Mouse (Mus musculus): ENCODE measurements around the gene Fbxw13.
"Not testable (repeated sequence)": the region's sequence is repeated elsewhere in the genome, so short reads cannot be mapped to it uniquely, and the experiment has no call there.

The Fbxw13 gene

DNA sequence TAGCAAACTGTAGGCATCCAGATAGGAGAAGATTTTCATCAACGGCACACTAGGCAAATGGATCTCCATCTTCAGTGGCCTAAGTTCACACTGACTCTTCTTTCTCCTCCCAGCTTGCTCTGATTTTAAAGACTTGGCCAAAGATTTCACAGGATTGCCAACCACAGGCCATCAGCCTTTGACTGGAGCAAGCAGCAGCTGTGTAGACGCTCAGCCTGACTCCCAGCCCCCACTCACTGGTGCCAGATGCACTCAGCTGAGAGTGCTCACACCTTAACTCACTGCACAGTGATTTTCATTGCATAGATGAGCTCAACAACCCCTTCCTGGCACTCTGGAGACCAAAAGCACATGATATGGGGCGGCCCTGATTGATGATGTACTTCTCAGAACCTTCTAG lies at the start of gene Fbxw13:
TSS of gene Fbxw13 (minus strand) at position 101 of the 400 bp plus-strand sequence.
- in situ Hi-C loops (cut with MboI, MseI): not testable (repeated sequence)

DNA sequence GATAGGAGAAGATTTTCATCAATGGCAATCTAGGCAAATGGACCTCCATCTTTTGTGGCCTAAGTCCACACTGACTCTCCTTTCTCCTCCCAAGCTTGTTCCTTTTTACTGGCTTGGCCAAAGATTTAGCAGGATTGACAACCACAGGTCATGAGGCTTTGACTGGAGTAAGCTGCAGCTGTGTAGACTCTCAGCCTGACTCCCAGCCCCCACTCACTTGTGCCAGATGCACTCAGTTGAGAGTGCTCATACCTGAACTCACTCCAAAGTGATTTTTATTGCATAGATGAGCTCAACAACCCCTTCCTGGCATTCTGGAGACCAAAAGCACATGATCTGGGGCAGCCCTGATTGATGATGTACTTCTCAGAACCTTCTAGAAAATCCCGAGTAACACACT lies 38.9 kb upstream of the Fbxw13 start, which contains the start of gene Fbxw20:
TSS of gene Fbxw20 (minus strand) at position 101 of the 400 bp plus-strand sequence.
- in situ Hi-C loops (cut with MboI, MseI): no loop called here

DNA sequence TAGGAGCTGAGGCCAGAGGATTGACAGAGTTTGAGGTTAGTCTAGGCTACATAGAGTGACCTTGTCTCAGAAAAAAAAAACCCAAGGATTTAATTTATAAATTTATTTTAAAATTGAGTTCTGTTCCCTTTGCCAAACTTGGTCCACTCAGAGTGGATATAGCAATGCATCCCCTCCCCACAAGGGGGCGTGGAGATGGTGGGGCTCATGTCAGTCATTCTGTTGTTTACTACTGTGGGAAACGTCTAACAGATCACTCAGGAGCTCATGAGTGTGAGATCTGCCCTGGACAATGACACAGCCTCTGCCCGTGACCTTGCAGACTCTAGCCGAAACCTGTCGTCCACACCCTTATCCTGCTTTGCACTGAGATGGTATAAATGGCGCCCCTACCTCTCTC lies 22.7 kb upstream of the Fbxw13 start:
- in situ Hi-C loops (cut with MboI, MseI): no loop called here

DNA sequence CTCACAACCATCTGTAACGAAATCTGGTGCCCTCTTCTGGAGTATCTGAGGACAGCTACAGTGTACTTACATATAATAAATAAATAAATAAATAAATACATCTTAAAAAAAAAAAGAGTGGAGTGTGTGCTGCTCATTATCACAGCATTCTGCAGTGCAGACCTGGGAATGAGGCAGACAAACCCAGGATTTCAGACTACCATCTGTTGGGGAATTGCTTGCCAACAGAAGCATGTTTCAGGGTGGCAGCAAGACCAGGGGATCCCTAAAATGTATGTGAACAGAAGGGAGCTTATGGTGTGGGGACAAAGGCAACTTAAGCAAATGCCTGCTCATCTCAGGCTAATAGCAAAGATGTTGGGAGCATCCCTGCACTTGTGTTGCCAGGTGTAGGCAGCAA lies 5.6 kb upstream of the Fbxw13 start:
- in situ Hi-C loops (cut with MboI, MseI): not testable (repeated sequence)

DNA sequence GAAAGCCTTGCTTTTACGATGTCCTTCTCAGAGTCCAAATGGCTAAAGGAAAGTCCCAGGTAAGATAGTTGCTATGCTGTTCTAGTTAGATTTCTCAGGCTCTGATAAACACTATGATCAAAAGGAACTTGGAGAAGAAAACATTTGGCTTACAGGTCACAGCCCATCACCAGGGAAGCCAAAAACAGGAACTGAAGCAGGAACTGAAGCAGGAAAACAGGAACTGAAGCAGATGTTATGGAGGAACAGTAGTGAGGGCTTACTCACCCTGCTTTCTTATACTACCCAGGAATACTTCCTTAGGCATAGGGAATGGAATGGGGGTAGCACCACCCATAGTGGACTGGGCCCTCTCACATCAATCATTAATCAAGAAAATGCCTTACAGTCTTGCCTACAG lies 4.6 kb upstream of the Fbxw13 start:
- in situ Hi-C loops (cut with MboI, MseI): no loop called here

DNA sequence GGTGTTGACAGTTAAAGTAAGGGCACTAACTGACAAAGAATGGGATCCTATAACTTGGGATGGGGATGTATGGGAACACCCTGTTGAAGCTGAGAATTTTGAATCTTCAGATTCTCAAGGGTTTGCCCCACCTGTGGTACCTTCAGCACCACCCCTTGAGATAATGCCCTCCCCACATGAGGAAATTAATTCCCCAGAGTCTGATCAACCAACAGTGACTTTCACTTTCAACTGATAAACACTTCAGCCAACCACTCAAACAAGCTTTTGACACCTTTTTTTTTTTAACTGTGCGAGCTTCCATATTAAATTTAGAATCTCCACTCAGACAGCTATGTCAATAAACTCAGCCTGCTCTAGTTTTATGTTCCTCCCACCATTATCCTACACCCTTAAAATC lies 3.6 kb upstream of the Fbxw13 start:
- in situ Hi-C loops (cut with MboI, MseI): no loop called here

GRCm38 (mm10) chr9:109177208-109177607 lies 18.6 kb downstream of the Fbxw13 start:
- in situ Hi-C loops (cut with MboI, MseI): no loop called here

DNA sequence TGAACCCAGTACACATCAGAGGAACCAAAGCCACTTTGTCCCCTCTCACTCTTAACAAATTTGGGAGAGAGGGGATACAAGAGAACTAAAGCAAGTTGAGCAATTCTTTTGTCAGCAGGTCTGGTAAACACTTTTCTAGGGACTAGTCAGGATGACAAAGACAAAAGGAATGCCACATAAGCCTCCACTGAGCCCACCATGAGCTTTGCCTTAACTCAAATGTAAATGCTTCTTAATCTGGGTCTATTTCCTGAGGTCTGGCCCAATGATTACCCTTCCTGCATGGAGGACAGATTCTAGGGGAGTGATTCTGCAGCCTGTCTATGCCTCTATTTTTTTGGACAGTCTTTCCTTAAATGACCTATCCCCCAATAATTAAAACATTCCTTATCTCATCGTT lies 19.5 kb downstream of the Fbxw13 start:
- in situ Hi-C loops (cut with MboI, MseI): no loop called here

- in situ Hi-C loops (cut with MboI, MseI): no loop called here
These were observed 28.5 kb downstream of the Fbxw13 start for GRCm38 (mm10) chr9:109167316-109167715.

DNA sequence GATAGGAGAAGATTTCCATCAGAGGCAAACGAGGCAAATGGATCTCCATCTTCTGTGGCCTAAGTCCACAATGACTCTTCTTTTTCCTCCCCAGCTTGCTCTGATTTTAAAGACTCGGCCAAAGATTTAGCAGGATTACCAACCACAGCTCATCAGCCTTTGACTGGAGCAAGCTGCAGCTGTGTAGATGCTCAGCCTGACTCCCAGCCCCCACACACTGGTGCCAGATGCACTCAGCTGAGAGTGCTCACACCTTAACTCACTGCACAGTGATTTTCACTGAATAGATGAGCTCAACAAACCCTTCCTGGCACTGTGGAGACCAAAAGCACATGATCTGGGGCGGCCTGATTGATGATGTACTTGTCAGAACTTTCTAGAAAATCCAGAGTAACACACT lies 33.8 kb downstream of the Fbxw13 start, which contains the start of gene Fbxw21:
TSS of gene Fbxw21 (minus strand) at position 101 of the 400 bp plus-strand sequence.
- in situ Hi-C loops (cut with MboI, MseI): no loop called here

DNA sequence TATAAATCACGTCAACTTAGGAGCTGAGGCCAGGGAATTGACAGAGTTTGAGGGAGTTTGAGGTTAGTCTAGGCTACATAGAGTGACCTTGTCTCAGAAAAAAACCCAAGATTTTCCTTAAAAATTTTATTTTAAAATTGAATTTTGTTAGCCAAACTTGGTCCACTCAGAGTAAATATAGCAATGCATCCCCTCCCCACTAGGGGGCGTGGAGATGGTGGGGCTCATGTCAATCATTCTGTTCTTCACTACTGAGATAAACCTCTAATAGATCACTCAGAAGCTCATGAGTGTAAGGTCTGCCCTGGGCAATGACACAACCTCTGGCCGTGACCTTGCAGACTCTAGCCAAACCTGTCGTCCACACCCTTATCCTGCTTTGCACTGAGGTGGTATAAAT lies 55.4 kb downstream of the Fbxw13 start:
- in situ Hi-C loops (cut with MboI, MseI): not testable (repeated sequence)

DNA sequence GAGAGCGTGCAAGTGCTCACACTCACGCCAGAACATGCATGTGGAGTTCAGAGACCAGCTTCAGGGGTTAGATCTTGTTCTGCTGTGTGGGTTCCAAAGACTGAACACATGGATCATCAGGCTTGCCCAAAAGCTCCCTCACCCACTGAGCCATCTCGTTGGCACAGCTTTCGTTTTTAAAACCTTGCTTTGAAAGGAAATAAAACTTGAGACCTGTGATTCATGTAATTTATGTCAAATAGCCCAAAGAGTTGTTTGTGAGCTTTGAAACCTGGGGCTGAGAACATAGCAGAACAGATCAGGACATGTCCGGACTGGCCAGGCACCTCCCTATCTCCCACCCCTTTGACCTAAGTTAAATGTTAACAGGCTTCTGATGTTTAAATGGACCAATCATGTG lies 65.7 kb downstream of the Fbxw13 start:
- in situ Hi-C loops (cut with MboI, MseI): no loop called here
